Mouse (Mus musculus) neural tube, embryonic 12.5 days (tissue): ENCODE data around the gene Bmyc. TPM values are rescaled to one million over a fixed set of nuclear protein-coding genes. Genes with fewer than 3 reads are reported as not detected.
A peak's percentile ranks its signal among the peaks of the same experiment; 100 is the strongest.
"Not testable (repeated sequence)": the region's sequence is repeated elsewhere in the genome, so short reads cannot be mapped to it uniquely, and the experiment has no call there.

Source experiments
- ATAC-seq: fragments of 200-750 bp; cut with Nextera tagmentation; 2 replicates; pipeline ENCODE4 v1.8.0; 2017; ENCODE audit warnings: low read depth, mild to moderate bottlenecking, moderate TSS enrichment, moderate library complexity; ENCODE audit not compliant: low FRiP score
- H3K27ac ChIP-seq: fragments of 300-500 bp; sonication (generic); 2 replicates; pipeline ENCODE4 v1.5.1; 2016
- H3K27me3 ChIP-seq: fragments of 300-500 bp; sonication (generic); replicated peaks from 2 replicates; pipeline ENCODE4 v1.6.1; 2016; ENCODE audit warnings: mild to moderate bottlenecking
- H3K36me3 ChIP-seq: fragments of 300-500 bp; sonication (generic); 2 replicates; pipeline ENCODE4 v1.6.1; 2016; ENCODE audit warnings: mild to moderate bottlenecking
- H3K4me1 ChIP-seq: fragments of 300-500 bp; sonication (generic); 2 replicates; pipeline ENCODE4 v1.6.1; 2016
- H3K4me2 ChIP-seq: fragments of 300-500 bp; sonication (generic); replicated peaks from 2 replicates; pipeline ENCODE4 v1.6.1; 2016; ENCODE audit warnings: mild to moderate bottlenecking
- H3K4me3 ChIP-seq: fragments of 300-500 bp; sonication (generic); 2 replicates; pipeline ENCODE4 v1.5.1; 2016
- H3K9ac ChIP-seq: fragments of 300-500 bp; sonication (generic); 2 replicates; pipeline ENCODE4 v1.6.1; 2016; ENCODE audit warnings: mild to moderate bottlenecking
- H3K9me3 ChIP-seq: fragments of 300-500 bp; sonication (generic); 2 replicates; pipeline ENCODE4 v1.6.1; 2016; ENCODE audit warnings: mild to moderate bottlenecking
- WGBS: fragments of 180-500 bp; shearing (Covaris S2); methylation state at CpG from one replicate; pipeline ENCODE4 v1.1.7; 2016; 5-methylcytosine and 5-hydroxymethylcytosine counted together
- polyA plus RNA-seq: library from polyadenylated mRNA; unstranded; fragments of >200 nt; fragmentation: Nextera tagmentation; extraction: Ambion mirVana; gene quantifications from 2 replicates; pipeline ENCODE4 v1.2.1, GENCODE M21; 2016

Gene Bmyc
- polyA plus RNA-seq, 1 experiment from 2014 or later: 94.1 TPM

DNA sequence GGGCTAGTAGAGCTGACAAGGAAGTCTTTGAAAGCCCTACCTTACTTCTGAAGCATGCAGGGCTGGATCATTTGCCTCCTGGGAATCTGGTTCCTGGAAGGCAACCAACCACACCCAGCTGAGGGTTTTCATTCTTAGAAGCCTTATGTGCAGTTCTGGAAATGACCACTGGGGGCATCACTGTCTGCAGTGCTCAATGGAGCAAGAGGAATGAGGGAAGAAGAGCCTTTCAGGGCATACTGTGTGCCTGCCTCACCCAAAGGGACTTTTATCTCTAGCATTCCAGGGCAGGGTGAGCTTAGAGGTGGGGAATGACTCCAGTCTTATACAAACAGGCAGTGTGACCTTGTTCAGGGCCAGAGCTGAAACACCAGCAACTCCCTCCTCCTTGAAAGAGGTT lies 11.9 kb upstream of the Bmyc start:
- no peak overlapping the region for H3K9ac ChIP-seq
- no peaks in the 10 kb centered on the region for H3K27me3 ChIP-seq
- H3K4me3 ChIP-seq: no peak overlapping the region
- ATAC-seq: no peak
- no peaks in the 10 kb centered on the region for H3K4me1 ChIP-seq
- H3K27ac ChIP-seq: no peak overlapping the region
- no peaks in the 10 kb centered on the region for H3K9me3 ChIP-seq
- no peaks in the 10 kb centered on the region for H3K36me3 ChIP-seq
- no peak overlapping the region for H3K4me2 ChIP-seq

- Histone ChIP-seq H3K4me3 (no peak overlapping the region), H3K9me3 (no peaks in the 10 kb centered on the region), H3K36me3 (no peaks in the 10 kb centered on the region), H3K27ac (no peak overlapping the region), H3K4me1 (no peaks in the 10 kb centered on the region), H3K9ac (no peak overlapping the region), H3K27me3 (no peaks in the 10 kb centered on the region), H3K4me2 (no peak overlapping the region)
- no peak for ATAC-seq
- 68% methylated on average over 4 of the region's 4 CpGs for WGBS
Measured at GRCm38 (mm10) chr2:25696951-25697350, 9.6 kb upstream of the Bmyc start.

DNA sequence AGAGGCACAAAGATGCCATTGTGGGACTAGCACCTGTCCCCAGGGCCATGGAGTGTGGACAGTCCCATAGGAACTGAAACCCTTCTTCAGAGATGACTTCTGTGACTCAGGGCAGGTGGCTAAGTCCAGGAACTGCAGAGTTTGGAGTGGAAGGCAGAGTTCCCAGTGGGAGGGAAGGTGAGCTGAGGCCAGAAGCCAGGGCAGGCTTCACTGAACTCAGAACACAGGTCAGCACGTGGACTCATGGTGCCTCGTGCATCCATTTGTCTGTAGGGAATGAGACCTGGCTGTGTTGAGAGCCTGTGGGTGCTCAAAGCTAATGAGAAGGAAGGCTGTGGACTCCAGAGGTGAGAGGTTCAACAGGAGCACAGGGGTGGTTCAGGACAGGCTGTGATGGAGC lies 7.8 kb upstream of the Bmyc start:
- Histone ChIP-seq H3K9ac (no peak overlapping the region), H3K9me3 (no peaks in the 10 kb centered on the region), H3K27ac (no peak overlapping the region), H3K4me1 (no peaks in the 10 kb centered on the region), H3K4me3 (no peak overlapping the region), H3K27me3 (no peaks in the 10 kb centered on the region), H3K4me2 (no peak overlapping the region), H3K36me3 (no peaks in the 10 kb centered on the region)
- 89% methylated on average over 2 of the region's 2 CpGs for WGBS
- no peak for ATAC-seq

- 87% methylated on average over 3 of the region's 3 CpGs for WGBS
- H3K36me3 ChIP-seq, ATAC-seq, H3K9me3 ChIP-seq, H3K4me2 ChIP-seq, H3K9ac ChIP-seq, H3K4me1 ChIP-seq, H3K27ac ChIP-seq, H3K4me3 ChIP-seq, H3K27me3 ChIP-seq: not testable (repeated sequence)
Measured at GRCm38 (mm10) chr2:25699743-25700142, 6.8 kb upstream of the Bmyc start, which contains the start of gene Obp2a. TSS of gene Obp2a (plus strand) at chr2:25700043.

DNA sequence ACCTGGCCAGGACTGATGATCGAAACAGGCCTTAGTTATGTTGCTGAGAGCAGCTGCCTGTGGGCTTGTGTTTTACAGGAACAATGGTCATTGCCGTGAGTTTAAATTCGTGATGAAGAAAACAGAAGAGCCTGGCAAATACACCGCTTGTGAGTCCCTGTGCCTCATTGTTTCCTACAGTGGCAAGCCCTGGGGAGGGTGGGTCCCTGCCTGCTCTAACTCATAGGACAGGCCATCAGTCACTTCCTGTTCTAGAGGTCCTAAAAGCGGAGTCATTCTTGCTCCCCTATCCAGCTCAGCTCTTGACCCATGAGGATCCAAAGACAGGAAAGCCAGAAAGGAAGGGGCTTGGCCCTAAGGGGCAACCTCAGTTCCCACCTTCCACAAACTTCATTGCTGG lies 5.5 kb upstream of the Bmyc start:
- Histone ChIP-seq H3K4me2 (no peak overlapping the region), H3K27ac (no peak overlapping the region), H3K9me3 (no peaks in the 10 kb centered on the region), H3K36me3 (no peaks in the 10 kb centered on the region), H3K4me3 (no peak overlapping the region), H3K9ac (no peak overlapping the region), H3K27me3 (no peaks in the 10 kb centered on the region), H3K4me1 (no peaks in the 10 kb centered on the region)
- 84% methylated on average over 5 of the region's 5 CpGs for WGBS
- ATAC-seq: no peak

DNA sequence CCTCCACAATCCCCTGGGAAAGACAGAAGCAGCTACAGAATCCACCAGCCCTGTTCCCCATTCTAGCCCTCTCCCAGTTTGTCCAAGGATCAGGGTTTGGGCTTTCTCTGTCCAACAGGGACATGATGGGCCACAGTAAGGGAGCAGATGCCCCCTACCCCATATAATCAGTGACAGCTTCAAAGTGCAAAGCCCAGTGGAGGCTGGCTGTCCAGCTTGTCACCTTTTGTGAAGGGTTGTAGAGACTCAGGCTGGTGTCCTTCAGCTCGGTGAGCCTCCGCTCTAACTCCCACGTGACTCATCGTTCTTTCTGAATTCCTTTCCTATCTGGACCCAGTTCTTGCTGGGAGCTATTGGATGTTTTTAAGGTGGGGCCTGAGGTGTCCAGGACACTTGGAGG lies 2.8 kb upstream of the Bmyc start:
- H3K27ac ChIP-seq: no peak overlapping the region

GRCm38 (mm10) chr2:25708121-25708520 lies 1.6 kb downstream of the Bmyc start:
- WGBS: 76% methylated on average over 2 of the region's 2 CpGs
- H3K4me2 ChIP-seq: peak overlapping the region; percentile 35
- no peaks in the 10 kb centered on the region for H3K9me3 ChIP-seq
- H3K27ac ChIP-seq: no peak overlapping the region
- H3K27me3 ChIP-seq: no peaks in the 10 kb centered on the region
- H3K36me3 ChIP-seq: no peaks in the 10 kb centered on the region
- no peak overlapping the region for H3K9ac ChIP-seq
- no peak for ATAC-seq
- H3K4me1 ChIP-seq: peaks cover 12% of the 10 kb centered on the region
- H3K4me3 ChIP-seq: no peak overlapping the region

More for the DNA sequence above, 2.8 kb upstream of the Bmyc start:
- Histone ChIP-seq H3K9me3 (no peaks in the 10 kb centered on the region), H3K4me1 (peaks cover 8% of the 10 kb centered on the region), H3K27me3 (no peaks in the 10 kb centered on the region), H3K36me3 (no peaks in the 10 kb centered on the region), H3K4me3 (no peak overlapping the region), H3K4me2 (no peak overlapping the region), H3K9ac (no peak overlapping the region)
- ATAC-seq: no peak
- 83% methylated on average over 4 of the region's 4 CpGs for WGBS

- not testable (repeated sequence) for H3K9ac ChIP-seq, H3K4me2 ChIP-seq, H3K9me3 ChIP-seq, ATAC-seq, H3K27me3 ChIP-seq, H3K27ac ChIP-seq, H3K36me3 ChIP-seq, H3K4me3 ChIP-seq
- 88% methylated on average over 1 of the region's 1 CpGs for WGBS
- H3K4me1 ChIP-seq: peaks cover 12% of the 10 kb centered on the region
Measured at GRCm38 (mm10) chr2:25709056-25709455, 2.5 kb downstream of the Bmyc start.

- peaks cover 12% of the 10 kb centered on the region for H3K4me1 ChIP-seq
- H3K9ac ChIP-seq, H3K27ac ChIP-seq, H3K27me3 ChIP-seq, H3K36me3 ChIP-seq, ATAC-seq, H3K4me2 ChIP-seq, H3K9me3 ChIP-seq, H3K4me3 ChIP-seq: not testable (repeated sequence)
- 75% methylated on average over 2 of the region's 2 CpGs for WGBS
Measured at GRCm38 (mm10) chr2:25709791-25710190, 3.3 kb downstream of the Bmyc start.

GRCm38 (mm10) chr2:25711641-25712040 lies 5.1 kb downstream of the Bmyc start:
- H3K36me3 ChIP-seq, H3K9me3 ChIP-seq, H3K4me3 ChIP-seq, ATAC-seq, H3K4me2 ChIP-seq, H3K9ac ChIP-seq, H3K27me3 ChIP-seq, H3K27ac ChIP-seq: not testable (repeated sequence)
- WGBS: 16% methylated on average over 3 of the region's 3 CpGs
- peaks cover 12% of the 10 kb centered on the region for H3K4me1 ChIP-seq

GRCm38 (mm10) chr2:25717222-25717621 lies 10.7 kb downstream of the Bmyc start:
- no peaks in the 10 kb centered on the region for H3K36me3 ChIP-seq
- no peaks in the 10 kb centered on the region for H3K9me3 ChIP-seq
- H3K27me3 ChIP-seq: no peaks in the 10 kb centered on the region
- H3K9ac ChIP-seq: no peak overlapping the region
- no peaks in the 10 kb centered on the region for H3K4me1 ChIP-seq
- ATAC-seq: no peak
- no peak overlapping the region for H3K27ac ChIP-seq
- no peak overlapping the region for H3K4me2 ChIP-seq
- no peak overlapping the region for H3K4me3 ChIP-seq

DNA sequence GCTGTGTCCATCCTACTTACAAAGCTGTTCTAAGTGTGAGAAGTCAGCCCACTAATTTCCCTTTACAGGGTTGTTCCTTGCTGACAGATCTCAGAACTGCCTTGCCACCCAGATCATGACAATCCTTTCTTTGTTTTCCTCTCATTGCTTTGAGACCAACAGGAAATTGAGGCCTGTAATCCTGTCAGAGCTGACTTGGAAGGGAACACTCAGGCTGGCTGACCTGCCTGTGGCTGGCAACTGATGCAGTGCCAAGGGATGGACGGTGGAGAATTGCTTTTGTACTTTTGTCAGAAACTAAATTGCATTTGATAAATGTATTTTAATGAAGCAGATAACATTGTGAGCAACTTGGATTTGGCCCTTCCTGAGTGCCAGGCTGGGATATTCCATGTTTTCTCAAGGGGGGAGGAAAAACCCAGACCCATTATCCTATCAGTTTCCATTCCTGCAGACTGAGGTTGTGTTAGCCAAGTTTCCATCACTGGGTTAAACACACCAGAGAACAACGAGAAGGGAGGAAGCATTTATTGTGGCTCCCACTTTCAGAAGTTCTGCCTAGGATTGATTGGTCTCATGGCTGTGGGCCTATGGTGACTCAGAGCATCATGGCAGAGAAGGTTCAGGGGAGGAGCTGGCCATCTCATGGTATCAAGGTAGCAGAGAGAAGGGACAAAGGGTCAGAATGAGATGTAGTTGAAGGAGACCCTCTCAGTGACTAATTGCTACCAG lies 26.8 kb downstream of the Bmyc start:
- WGBS: 55% methylated on average over 2 of the region's 2 CpGs
- Histone ChIP-seq H3K27me3 (no peaks in the 10 kb centered on the region), H3K9me3 (0 out of 2 replicates have a peak, but pooled peaks cover under 1% of the 10 kb centered on the region), H3K4me3 (no peak overlapping the region), H3K36me3 (no peaks in the 10 kb centered on the region), H3K4me2 (no peak overlapping the region), H3K27ac (no peak overlapping the region), H3K4me1 (no peaks in the 10 kb centered on the region), H3K9ac (no peak overlapping the region)
- ATAC-seq: no peak

DNA sequence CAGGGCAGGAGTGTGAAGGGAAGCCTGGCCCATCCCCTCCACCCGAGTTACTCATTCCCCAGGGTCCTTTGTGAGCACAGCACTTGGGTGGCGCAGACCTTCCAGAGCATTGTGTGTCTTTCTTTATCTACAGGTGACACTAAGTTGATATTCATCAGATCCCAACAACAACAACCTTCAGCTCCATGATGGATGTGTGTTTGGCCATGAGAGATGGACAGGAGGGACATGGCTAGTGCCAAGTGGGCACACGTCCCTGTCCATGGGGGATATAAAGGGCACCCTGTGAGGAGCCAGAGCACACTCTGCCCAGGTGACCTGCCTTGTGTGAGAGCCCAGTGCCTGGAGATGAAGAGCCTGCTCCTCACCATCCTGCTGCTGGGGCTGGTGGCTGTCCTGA lies 30.2 kb downstream of the Bmyc start, which contains the start of gene Obp2b:
Gene Obp2b (plus strand): TSS at position 301 of the 400 bp plus-strand sequence.
- not testable (repeated sequence) for H3K9ac ChIP-seq, H3K27me3 ChIP-seq, H3K9me3 ChIP-seq, ATAC-seq, H3K27ac ChIP-seq, H3K4me3 ChIP-seq, H3K4me2 ChIP-seq, H3K4me1 ChIP-seq, H3K36me3 ChIP-seq
- 86% methylated on average over 3 of the region's 3 CpGs for WGBS
